Mouse (Mus musculus) kidney, adult 9 months (tissue): ENCODE data around the gene Bbc3.
A peak's percentile ranks its signal among the peaks of the same experiment; 100 is the strongest.
"Not testable (repeated sequence)": the region's sequence is repeated elsewhere in the genome, so short reads cannot be mapped to it uniquely, and the experiment has no call there.

ENCODE experiments used
- DNase-seq: peaks from one replicate; pipeline ENCODE4 v3.0.0; 2022

Bbc3 gene

DNA sequence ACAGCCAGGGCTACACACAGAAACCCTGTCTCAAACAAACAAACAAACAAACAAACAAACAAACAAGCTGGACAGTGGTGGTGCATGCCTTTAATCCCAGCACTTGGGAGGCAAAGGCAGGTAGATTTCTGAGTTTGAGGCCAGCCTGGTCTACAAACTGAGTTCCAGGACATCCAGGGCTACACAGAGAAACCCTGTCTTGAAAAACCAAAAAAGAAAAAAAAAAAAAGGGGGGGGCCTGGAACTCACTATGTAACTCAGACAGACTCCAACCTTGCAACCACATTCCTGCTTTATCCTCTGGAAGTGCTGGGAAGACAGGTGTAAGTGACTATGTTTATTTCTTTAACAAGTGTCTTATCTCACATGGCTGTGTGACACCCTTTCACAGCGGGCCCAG, at the start of gene Bbc3:
Gene Bbc3 (plus strand): TSS at position 301 of the 400 bp plus-strand sequence.
- not testable (repeated sequence) for DNase-seq

DNA sequence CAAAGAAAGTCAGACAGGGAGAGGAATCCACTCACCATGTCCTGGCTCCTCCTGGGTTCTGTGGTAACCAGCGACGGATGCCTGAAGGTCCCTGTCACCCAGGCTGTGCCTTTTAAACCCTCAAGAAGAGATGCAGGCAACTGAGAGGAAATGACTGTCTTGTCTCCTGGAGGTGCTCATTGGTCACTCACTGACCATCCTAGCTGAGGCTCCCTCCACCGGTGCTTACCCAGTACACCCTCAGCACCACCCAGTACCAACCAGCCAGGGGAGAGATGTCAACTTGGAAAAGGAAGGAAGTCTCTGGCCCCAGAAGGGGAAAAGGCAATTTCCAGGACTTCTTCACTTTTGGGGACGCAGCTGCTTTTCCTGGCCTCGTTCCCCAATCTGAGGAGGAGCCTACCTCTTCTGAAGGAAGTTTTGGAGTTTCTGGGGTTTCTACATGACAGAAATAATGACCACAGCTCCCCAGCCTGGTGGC, 49.0 kb upstream of the Bbc3 start, which contains the start of gene C5ar1:
Gene C5ar1 (minus strand): TSS at position 431 of the 481 bp plus-strand sequence.
- DNase-seq, result no peak

DNA sequence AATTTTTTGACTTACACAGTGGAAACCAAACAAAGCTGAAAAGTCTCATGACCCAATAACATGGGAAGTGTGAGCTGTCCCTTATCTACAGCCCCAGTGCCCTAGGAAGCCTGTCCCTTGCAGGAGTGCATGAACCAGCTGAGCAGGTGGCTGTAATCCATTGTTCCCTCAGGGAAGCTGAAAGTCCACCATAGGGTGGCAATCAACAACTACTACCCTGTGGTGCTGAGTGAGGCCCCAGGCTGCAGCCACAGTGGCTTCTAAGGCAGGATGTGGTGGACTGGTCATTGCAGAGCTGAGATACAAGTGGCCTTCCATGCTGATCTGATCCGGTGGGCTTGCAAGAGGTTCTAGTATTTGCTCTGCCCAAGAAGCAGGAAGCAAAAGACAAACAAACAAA, 47.1 kb upstream of the Bbc3 start:
- DNase-seq, result no peak

DNA sequence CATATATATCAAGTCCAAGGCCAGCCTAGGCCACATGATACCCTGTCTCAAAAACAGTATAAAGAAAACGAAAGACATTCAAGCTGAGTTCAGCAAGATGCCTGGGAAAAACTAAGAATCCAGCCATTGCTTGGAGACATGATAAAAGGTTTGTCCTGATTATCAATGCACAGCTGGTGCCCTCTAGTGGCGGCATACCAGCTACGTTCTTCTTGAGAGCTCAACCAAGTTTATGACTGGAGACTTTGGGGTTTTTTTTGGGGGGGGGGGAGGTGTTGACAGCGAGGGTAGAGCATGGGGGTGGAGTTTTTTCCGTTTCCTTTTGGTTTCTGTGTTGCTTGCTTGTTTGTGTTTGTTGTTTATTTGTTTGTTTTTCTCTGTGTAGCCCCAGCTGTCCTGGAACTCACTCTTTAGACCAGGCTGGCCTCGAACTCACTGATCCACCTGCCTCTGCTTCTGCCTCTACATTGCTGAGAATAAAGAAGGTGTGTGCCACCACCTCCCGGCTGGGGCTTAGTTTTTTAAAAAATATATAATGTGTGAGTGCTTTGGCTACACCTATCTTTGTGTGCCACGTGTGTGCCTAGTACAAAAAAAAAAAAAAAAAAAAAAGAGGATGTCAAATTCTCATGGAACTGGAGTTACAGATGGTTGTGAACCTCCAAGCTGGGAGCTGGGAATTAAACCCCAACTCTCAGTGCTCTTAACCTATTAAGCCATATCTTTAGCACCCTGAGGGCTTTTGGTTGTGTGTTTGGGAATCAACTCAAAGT, 45.0 kb upstream of the Bbc3 start:
- DNase-seq, result peak; percentile 85

DNA sequence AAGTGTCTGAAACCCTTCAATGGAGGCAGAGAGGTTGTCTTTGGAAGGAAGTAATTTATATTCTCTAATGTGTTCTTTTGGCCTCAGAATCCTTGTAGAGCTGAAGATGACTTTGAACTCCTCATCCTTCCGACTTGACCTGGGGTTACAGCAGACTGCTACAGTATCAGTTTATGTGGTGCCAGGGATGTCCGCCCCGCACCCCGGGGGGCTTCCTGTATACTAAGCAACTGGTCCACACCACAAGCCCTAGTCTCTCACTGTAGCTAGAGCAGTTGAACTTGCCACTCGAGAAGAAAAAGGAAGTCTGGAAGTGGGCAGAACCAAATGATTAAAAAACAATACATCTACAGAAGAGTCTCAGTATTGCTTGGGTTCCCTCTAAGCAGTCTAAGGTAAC, 44.4 kb upstream of the Bbc3 start:
- DNase-seq, result no peak

DNA sequence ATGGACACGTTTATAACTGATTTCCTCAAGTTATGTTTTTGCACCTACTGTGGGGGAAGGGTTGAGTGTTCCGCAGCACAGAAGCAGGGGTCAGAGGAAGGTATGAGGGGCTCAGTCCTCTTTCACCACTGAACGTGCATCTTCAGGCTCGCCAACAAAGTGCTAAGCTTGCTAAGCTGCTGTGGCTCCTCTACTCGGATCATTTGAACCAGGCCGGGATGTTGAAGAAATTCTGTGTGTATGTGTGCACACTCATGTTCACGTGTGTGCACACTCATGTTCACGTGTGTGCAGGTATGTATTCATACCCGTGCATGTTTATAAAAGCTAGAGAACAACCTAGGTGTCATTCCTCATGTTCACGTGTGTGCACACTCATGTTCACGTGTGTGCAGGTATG, 42.3 kb upstream of the Bbc3 start:
- no peak for DNase-seq

DNA sequence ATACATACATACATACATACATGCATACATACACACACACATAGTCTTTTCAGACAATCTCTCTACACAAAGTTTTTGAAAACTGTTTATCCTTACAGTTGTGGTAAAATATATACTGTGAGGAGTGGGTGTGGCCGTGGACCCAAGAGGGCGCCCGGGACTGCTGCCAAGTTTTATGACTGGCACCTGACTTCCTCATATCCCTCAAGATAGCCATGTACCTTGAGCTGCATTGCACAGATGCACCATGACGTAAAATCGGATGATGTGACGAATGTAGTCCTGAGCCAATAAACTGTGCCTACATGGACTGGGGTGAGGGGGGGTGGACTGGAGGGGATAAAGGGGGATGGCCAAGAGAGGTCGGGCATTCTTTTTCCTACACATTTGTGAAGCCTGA, 41.6 kb upstream of the Bbc3 start:
- DNase-seq, result not testable (repeated sequence)

DNA sequence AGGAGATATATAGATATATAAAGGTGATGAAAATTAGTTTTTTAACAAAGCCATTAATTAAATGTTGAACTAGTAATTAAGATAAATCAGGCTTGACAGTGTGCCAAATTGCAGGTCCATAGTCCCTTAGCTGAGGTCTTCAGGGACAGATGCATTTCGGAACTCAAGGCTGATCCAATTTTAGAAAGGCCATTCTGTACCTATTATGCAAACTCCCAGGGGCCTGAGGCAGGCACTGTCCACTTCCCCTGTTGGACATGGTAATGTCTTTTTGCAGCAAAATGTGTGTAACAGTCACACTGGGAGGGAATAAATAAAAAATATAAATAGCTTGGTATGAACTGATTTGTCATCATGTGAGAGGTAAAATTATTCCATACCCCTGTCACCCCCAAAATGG, 37.1 kb upstream of the Bbc3 start:
- no peak for DNase-seq

DNA sequence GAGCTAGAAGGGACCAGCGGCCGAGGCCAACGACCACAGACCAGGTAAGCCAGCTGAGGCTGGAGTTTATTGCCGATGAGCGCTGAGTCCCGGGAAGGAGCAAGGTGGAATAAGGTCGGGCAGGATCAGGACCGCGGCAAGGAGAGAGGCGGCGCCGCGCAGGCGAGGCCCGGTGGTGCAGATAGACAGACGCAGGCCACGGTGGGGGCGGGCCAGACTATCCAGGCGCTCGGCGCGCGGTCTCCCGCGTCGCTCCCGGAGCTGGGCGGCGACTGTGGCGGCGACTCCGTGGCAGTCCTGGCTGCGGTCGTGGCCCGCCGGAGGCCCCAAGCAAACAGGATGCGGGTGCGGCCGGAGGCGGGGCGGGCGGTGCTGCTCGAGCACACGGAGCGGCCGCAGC, 35.5 kb upstream of the Bbc3 start:
- peak; percentile 69 for DNase-seq

DNA sequence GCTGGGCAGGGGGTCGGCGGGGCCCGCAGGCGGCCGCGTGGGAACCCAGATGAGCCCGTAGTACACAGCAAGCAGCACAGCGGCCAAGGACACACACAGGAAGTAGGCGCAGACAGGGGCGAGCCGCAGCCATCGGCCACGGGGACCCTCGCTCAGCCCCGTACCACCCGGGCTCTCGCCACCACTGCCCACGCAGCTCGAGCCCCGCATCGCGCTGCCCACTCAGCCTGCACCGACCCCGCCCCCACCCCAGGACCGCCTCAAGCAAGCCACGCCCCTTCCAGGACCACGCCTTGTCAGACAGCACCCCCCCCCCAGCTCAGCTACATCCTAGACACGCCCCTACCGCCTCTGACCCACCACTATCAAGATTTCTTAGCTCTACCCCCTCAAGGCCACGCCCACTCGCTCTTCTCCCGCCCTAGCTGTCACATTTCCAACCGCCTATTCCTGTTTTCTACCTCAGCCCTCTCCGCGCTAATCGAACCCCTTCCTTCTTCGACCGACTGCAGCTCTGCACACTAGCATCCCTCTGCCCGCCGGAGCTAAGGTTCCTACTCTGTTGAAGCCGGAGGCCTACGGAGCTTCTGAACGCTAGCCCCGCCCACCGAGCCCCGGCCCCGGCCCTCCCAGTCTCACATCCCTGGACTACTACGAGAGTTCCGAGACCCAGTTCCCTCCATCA, 35.0 kb upstream of the Bbc3 start, which contains the start of gene Inafm1:
Gene Inafm1 (minus strand): TSS at position 537 of the 685 bp plus-strand sequence.
- DNase-seq, result peak; percentile 91

DNA sequence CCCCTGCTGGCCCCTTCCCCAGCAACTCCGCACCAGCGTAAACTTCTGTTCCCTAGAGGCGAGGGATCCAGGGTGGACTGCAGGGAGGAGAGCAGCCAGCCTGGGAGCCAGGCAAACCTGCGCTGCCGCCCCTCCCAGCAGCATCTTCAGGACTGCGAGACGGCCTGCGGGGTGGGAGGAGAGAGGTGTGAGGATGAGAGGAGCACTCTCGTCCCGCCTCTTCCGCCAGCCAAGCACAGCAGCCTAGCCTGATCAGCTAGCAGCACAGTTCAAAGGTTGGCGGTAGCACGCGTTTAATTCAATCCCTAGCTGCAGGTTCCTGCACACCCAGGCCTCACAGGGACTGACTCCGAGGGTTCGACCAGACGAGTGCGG, 34.4 kb upstream of the Bbc3 start:
- DNase-seq, result peak; percentile 83

DNA sequence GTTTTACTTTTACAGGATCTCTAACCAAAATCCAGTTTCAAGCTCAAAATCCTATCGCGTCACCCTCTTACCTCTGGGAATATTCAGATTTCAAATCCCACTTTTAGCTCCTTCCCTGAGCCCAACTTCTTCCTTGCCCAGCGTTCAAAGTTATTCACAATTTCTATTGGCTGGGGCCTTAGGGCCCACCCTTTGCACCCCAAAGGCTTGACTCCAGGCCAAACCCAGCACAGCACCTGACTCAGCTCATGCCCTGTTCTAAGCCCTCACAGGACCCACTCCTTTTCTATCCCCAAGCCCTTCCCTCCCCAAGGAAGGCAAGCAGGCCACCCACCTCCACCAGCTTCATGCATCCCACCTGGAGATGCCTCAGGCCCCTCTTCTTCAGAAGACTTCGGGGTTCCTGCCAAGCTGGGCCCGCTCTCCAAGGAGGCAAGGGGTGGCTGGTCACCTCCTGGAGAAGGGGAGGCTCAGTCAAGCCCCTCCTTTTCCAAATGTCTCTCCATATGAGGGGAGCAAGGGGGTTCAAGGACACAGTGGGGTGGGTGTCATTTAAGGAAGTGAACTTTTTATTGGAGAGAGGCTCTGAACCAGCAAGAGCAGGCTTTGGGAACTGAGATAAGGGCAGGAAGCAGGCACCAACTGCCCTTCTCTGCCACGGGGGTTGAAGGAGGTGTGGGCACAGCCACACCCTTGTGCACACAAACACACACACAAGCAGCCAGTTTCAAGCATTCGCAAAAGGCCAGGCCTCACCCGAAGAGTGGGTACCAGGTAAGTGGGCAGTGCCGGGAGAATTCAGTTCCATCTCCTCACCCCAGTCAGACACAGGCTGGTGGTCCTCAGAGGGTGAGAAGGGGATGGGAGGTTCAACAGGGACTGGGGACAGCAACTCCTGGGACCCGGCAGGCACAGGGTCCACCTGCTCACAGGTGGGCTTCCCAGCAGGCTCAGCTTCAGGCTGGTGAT, 33.0 kb upstream of the Bbc3 start:
- DNase-seq, result no peak

DNA sequence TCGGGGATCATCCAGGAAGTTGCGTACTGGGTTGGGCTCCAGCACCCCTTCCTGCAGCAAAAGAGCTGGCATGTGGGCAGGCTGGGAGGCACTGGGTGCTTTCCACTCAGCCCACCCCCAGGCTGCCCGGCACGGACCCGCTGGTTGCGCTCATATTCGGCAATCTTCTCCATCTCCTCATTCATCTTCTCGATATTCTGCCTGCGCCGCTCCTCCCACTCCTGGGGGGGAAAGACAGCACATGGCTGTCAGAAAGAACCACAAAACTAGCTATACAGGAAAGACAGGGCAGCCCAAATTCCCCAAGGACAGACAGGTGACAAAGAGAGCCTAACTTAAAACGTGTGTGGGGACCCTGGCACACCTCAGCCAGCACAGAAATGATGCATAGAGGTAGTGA, 27.5 kb upstream of the Bbc3 start:
- no peak for DNase-seq

DNA sequence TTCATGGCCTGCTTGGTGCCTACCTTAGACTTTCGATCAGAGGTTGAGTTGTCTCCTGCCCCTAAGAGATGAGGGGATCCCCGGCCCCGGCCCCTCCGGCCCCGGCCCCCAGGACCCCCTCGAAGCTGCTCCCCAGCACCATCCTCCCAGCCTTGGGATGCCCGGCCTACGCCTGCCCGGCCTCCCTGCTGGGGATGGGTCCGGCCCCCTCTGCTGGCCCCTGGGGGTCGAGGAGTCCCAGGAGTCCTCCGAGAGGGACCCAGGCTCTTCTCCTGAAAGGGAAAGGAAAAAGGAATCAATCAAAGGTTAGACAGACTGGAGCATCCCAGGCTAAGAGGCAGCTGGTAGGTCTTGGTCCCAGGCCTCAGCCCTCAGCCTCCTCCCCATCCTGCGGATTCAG, 25.9 kb upstream of the Bbc3 start:
- no peak for DNase-seq

DNA sequence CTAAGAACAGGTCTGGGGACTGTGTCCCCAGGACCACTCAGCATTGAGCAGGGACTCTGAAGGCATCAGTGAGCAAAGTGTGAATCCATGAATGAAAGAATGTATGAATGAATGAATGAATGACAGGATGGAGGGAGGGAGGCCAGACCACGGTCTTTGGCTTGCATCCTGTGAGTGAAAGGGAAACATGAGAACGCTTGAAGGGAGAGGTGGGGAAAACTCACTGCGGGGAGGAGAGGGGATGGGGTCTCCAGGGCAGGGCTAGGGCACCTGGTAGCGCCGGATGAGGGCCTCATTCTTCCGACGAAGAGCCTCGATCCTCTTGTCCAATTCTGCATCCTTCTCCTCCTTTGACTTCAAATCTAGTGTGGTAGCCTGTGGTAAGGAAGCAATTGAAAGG, 24.2 kb upstream of the Bbc3 start:
- no peak for DNase-seq

DNA sequence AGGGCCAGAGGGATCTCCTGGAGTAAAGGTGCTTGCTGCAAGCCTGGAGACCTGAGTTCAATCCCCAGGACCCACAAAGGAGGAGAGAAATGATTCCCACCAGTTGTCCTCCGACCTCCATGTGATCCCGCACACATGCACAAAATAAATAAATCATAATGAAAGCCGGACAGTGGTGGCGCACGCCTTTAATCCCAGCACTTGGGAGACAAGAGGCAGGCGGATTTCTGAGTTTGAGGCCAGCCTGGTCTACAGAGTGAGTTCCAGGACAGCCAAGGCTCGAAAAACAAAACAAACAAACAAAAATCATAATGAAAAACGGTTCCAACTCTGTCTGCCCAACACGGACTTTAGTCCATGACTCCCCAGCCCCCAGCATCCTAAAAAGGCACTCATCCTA, 23.3 kb upstream of the Bbc3 start:
- DNase-seq, result no peak

DNA sequence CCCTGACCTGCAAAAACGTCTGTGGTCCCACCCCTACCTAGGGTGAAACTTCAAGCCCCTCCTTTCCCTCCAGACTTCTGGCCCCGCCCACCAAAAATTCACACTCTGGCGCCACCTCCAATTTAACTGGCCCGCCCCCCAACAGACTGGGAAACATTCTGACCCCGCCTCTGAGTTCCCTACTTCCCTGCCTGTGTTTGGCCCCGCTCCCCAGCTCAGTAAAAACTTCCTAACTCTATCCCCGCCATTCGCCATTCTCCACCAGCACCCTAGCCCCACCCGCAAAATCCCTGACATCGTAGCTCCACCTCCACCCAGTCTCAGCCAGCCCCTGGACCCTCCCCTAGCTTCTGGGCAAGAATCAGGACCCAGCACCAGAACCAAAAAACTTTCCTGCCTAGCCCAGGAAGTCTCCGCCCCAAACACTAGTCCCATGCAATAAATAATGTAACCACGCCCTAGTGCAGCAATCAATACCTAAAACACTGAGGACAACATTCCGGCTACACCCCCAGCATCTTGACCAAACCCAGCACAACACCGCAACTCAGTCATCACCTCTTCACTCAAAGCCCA, 22.7 kb upstream of the Bbc3 start:
- peak; percentile 90 for DNase-seq

DNA sequence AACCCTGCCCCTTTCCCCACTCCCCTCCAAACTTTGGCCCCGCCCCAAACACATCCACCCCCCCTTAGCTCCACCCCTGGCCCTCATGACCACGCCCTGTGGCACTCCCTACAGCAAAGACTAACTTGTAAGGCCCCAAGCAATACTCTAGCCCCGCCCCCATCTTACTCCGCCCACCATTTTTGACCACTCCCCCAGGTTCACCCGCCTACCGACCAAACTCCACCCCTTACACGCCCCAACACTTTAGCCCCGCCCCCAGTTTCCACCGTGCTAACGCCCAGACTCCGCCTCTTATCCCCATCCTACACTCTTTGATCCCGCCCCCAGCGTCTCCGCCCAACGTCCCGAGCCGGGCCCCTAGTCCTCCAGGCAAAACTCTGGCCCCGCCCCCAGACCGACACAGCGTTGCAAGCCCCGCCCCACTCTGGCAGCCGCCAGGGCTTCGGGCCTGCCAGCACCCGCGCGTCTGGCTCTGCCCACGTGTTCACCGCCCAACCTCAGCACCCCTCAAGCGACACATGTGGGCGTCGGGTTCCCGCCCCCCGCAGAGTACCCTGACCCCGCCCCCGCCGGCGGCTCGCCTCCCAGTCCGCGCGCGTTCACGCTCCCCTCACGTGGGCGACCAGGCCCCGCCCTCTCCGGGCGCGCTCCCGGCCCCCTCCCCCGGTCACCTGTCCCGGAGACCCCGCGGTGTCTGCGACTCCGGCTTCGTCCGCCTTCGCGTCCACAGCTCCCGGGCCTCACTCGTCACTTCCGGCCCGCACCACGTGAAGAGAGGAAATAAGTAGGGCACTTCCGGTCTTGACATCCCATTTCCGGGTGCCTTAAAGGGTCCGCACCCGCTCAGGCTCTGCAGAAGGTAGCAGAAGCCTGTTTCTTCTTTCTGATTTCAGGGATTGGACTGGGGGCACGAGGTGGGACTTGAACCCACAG, 21.9 kb upstream of the Bbc3 start, which contains the start of gene Ccdc9:
Gene Ccdc9 (minus strand): TSS at position 770 of the 936 bp plus-strand sequence.
- peak; percentile 100 for DNase-seq

DNA sequence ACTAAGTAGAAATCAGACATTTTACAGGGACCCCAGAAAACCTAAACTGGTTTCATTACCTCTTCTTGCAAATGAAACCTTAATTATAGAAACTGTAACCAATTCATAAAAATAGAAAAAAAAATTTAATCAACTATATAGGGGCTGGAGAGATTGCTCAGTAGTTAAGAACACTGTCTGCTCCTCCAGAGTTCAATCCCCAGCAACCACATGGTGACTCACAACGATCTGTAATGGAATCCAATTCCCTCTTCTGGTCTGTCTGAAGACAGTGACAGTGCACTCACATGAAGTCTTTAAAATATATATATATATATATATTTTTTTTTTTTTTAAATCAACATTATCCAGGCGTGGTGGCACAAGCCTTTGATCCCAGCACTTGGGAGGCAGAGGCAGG, 21.2 kb upstream of the Bbc3 start:
- DNase-seq, result no peak

DNA sequence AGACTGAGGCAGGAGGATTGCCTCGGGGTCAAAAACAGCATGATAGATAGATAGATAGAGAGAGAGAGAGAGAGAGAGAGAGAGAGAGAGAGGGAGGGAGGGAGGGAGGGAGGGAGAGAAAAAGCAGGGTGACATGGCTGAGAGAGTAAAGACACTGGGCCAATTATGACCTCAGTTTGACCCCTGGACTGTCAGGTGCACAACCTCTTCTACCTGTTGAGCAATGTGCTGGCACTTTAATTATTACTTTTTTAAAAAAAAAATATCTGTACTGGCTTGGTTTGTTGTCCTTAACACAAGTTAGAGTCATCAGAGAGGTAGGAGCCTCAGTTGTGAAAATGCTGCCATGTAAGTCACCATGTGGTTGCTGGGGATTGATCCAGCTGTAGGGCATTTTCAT, 20.4 kb upstream of the Bbc3 start:
- no peak for DNase-seq

DNA sequence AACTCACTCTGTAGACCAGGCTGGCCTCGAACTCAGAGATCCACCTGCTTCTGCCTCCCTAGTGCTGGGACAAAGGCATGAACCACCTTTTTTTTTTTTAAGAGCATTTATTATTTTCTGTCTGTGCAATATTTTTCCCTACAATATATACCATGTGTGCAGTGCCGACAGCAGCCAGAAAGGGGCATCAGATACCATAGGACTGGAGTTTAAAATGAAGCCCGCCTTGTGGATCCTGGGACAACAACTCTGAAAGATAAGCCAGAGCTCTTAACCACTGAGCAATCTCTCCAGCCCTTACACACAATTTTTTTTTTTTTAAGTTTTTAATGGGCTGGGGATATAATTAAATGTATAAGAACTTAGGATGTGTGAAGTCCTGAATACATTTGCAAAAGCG, 13.8 kb upstream of the Bbc3 start:
- DNase-seq, result peak; percentile 48
